Mouse (Mus musculus): ENCODE results near the gene Calhm4. TPM values are rescaled to one million over a fixed set of nuclear protein-coding genes. Genes with fewer than 3 reads are reported as not detected.
"Not testable (repeated sequence)": the region's sequence is repeated elsewhere in the genome, so short reads cannot be mapped to it uniquely, and the experiment has no call there.

The Calhm4 gene
- polyA plus RNA-seq, 1 experiment: not detected

DNA sequence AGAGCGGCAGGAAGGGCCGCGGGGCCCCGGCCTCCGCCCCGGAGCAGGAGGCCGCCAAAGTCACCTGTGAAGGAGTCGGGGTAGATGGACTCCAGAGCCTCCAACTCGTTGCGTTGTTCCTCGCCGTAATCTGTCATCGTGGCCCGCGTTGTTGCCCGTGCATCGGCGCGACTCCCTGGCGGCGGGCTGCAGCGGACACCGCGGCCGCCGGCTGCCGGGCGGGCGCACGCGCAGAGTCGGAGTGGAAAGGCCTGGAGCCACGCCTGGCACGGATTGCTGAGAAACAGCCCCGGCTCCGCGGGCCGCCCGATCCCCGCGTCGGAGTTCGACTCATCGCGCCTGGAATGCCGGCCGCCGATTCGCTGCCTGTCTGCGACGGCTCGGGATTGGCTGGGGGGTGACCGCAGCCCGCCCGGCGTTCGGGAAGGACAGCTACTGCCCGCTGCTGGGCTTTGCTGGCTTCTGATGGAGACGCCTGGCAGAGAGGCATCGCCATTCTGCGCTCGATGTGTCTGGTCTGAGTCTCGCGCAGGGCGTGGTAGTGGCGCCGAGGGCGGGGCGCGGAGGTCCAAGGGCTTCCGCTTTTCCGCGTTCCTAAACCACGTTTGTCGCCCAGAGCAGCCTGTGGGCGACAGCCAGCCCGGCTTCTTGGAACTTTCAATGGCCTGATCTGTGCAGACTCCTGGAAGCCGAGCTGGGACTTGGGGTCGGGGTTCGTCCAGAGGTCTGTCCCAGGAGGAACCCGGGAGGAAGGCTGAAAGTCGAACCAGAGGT lies 24.6 kb downstream of the Calhm4 start, which contains the start of gene Rwdd1:
Rwdd1 (minus strand) TSS at position 323 of the 774 bp plus-strand sequence.
- Histone ChIP-seq H3K4me1 (ENCODE audit: control insufficient read depth, insufficient read depth, low read length) (peaks cover 3% of the 10 kb centered on the region; the same call in 1 of the 2 replicates), H3K4me3 (replicated peaks; ENCODE audit: insufficient read depth, low read depth, low read length) (peak within 1 kb of the TSS; percentile 85), H3K27ac (ENCODE audit: insufficient read depth, low read length) (peak within 1 kb of the TSS; percentile 78), H3K27me3 (ENCODE audit: control insufficient read depth, insufficient read depth, low read length) (no peaks in the 10 kb centered on the region)
- under 1% methylated on average over 82 of the region's 82 CpGs for WGBS
- TF ChIP-seq CTCF (IDR thresholded peaks at IDR 0.05; ENCODE audit: borderline replicate concordance, insufficient read depth, low read depth, low read length) (no peak), POLR2A (IDR thresholded peaks at IDR 0.05; ENCODE audit: borderline replicate concordance, insufficient read depth, low read length) (peak; percentile 66)
- peak; percentile 98 to 99 for DNase-seq

DNA sequence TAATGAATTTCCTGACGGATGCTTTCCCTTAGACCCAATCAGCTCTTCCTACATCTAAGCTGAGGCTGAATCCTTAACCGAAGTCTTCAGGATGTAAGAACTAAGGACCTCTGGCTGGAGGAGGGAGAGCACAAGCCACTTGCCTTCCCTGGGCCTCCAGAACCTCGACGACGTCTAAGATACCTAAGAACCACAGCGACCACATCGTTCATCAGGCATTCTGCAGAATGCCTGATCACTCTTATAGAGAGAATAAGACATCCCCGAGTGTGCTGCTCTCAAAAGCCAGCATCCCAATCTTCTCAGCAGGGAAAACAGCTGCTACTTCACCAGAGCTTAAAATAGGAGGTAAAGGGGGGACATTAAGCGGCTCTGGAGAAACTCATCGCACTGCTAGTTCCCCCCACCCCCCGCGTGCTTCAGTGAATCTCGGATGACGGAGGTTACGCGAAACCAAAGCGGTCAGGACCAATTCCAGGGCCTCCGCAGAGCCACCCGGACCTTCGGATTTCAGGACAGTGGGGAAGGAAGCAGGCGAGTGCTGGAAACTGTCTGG lies 25.3 kb downstream of the Calhm4 start:
- WGBS: under 1% methylated on average over 21 of the region's 21 CpGs
- no peaks in the 10 kb centered on the region for H3K27me3 ChIP-seq (ENCODE audit: control insufficient read depth, insufficient read depth, low read length)

DNA sequence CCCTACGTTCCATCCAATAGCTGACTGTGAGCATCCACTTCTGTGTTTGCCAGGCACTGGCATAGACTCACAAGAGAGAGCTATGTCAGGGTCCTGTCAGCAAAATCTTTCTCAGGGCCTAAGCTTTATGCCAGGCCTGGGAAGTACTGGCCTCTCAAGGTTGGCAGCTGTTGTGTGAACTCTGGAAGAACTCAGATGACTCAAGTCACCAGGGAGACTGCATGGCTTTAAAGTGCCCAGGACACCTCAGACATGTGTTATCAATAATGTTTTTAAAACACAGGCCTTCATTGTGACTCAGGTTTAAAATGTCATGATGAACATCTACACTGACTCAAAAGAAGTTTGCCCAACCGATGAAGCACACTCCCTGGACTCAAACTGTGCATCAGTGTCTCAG lies 30.9 kb downstream of the Calhm4 start:
- 81% methylated on average over 2 of the region's 2 CpGs for WGBS
- Histone ChIP-seq H3K27me3 (ENCODE audit: control insufficient read depth, insufficient read depth, low read length) (no peaks in the 10 kb centered on the region), H3K4me1 (ENCODE audit: control insufficient read depth, insufficient read depth, low read length) (peaks cover 3% of the 10 kb centered on the region; the same call in 1 of the 2 replicates), H3K4me3 (replicated peaks; ENCODE audit: insufficient read depth, low read depth, low read length) (no peak overlapping the region), H3K27ac (ENCODE audit: insufficient read depth, low read length) (no peak overlapping the region)
- no peak for DNase-seq
- TF ChIP-seq CTCF (IDR thresholded peaks at IDR 0.05; ENCODE audit: borderline replicate concordance, insufficient read depth, low read depth, low read length) (no peak), POLR2A (IDR thresholded peaks at IDR 0.05; ENCODE audit: borderline replicate concordance, insufficient read depth, low read length) (no peak)

More for the DNA sequence above, 25.3 kb downstream of the Calhm4 start:
- H3K4me3 ChIP-seq (replicated peaks; ENCODE audit: insufficient read depth, low read depth, low read length): peak overlapping the region; percentile 85
- TF ChIP-seq POLR2A (IDR thresholded peaks at IDR 0.05; ENCODE audit: borderline replicate concordance, insufficient read depth, low read length) (no peak), CTCF (IDR thresholded peaks at IDR 0.05; ENCODE audit: borderline replicate concordance, insufficient read depth, low read depth, low read length) (no peak)
- peak overlapping the region; percentile 78 for H3K27ac ChIP-seq (ENCODE audit: insufficient read depth, low read length)
- no peak for DNase-seq
- H3K4me1 ChIP-seq (ENCODE audit: control insufficient read depth, insufficient read depth, low read length): peaks cover 3% of the 10 kb centered on the region; the same call in 1 of the 2 replicates

DNA sequence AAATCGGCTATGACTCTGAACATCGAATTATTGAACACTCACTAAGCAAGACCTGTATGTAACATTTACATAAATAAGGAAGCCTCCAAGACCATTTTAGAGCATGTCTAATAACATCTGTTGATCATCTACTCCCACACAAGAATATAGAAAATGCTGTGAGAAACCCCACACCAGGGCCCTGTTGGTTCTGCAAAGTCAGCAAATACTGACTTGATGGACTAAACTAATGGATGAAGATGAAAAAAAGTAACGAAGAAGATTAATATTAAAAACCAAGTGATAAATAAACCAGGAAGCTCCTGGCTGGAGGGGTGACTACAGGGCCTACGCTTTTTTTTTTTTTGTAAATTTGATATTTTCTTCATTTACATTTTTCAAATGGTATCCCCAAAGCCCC lies 31.5 kb downstream of the Calhm4 start:
- WGBS: 97% methylated on average over 4 of the region's 4 CpGs
- H3K27ac ChIP-seq (ENCODE audit: insufficient read depth, low read length): no peak overlapping the region
- H3K4me1 ChIP-seq (ENCODE audit: control insufficient read depth, insufficient read depth, low read length): peaks cover 3% of the 10 kb centered on the region; the same call in 1 of the 2 replicates
- DNase-seq: no peak
- TF ChIP-seq POLR2A (IDR thresholded peaks at IDR 0.05; ENCODE audit: borderline replicate concordance, insufficient read depth, low read length): no peak
- no peaks in the 10 kb centered on the region for H3K27me3 ChIP-seq (ENCODE audit: control insufficient read depth, insufficient read depth, low read length)
- H3K4me3 ChIP-seq (replicated peaks; ENCODE audit: insufficient read depth, low read depth, low read length): no peak overlapping the region

DNA sequence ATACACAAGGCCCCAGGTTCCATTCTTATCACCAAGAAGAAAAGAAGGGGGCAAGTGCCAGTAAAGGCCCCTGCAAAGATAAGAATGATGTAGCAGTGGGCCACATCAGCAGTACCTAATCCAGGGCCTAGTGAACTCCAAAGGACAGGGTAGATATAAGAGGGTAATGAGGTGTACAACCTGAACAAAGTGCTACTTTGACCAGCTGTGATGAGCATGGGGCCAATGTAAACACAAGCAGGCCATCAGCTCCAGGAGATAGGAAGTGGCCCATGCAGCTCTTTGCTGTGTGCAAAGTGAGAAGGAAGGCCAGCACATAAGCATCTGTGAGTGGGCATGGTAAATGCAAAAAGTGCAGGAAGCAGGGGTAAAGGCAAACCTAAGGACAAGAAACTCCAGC lies 45.7 kb downstream of the Calhm4 start:
- no peak overlapping the region for H3K27ac ChIP-seq (ENCODE audit: insufficient read depth, low read length)
- TF ChIP-seq POLR2A (IDR thresholded peaks at IDR 0.05; ENCODE audit: borderline replicate concordance, insufficient read depth, low read length) (no peak), CTCF (IDR thresholded peaks at IDR 0.05; ENCODE audit: borderline replicate concordance, insufficient read depth, low read depth, low read length) (no peak)
- H3K4me3 ChIP-seq (replicated peaks; ENCODE audit: insufficient read depth, low read depth, low read length): no peak overlapping the region
- H3K27me3 ChIP-seq (ENCODE audit: control insufficient read depth, insufficient read depth, low read length): no peaks in the 10 kb centered on the region
- no peaks in the 10 kb centered on the region for H3K4me1 ChIP-seq (ENCODE audit: control insufficient read depth, insufficient read depth, low read length)
- no peak for DNase-seq

DNA sequence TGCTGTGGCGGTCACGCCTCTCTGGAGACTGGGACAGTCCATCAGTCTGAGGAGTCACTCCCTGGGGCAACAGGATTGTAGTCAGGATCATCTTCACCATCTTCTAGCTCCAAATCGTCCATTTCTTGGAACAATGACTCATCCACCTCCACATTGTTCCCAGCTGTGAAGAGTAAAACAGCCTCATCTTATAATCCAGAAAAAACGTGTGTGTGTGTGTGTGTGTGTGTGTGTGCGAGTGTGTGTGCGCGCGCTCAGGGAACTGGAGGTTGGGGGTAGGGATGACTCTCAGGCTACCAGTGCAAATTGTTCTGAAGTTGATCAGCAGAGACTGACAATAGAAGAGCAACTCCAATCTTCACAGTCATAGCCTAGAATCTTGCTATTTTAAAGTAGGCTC lies 47.4 kb downstream of the Calhm4 start:
- not testable (repeated sequence) for H3K4me3 ChIP-seq (replicated peaks; ENCODE audit: insufficient read depth, low read depth, low read length); H3K4me1 ChIP-seq (ENCODE audit: control insufficient read depth, insufficient read depth, low read length); DNase-seq; H3K27me3 ChIP-seq (ENCODE audit: control insufficient read depth, insufficient read depth, low read length); H3K27ac ChIP-seq (ENCODE audit: insufficient read depth, low read length)
- 91% methylated on average over 6 of the region's 8 CpGs for WGBS

Other genes starting within 250 kb of the Calhm4 start
- gene Sult3a1, start 186.6 kb downstream of the Calhm4 start, polyA plus RNA-seq (2012; rRNA removed): not detected in 2 replicates
- 0.46 and 0.97 TPM in 2 replicates for gene Rsph4a, start 139.2 kb downstream of the Calhm4 start, polyA plus RNA-seq (2012; rRNA removed)
- 9.0 and 10.5 TPM in 2 replicates for gene Zup1, start 93.0 kb downstream of the Calhm4 start, polyA plus RNA-seq (2012; rRNA removed)
- 65.2 and 78.4 TPM in 2 replicates for gene Rwdd1, start 24.7 kb downstream of the Calhm4 start, polyA plus RNA-seq (2012; rRNA removed)
- gene Trappc3l, start 6.7 kb downstream of the Calhm4 start, polyA plus RNA-seq (2012; rRNA removed): not detected in 2 replicates
- gene Calhm5, start 52.2 kb upstream of the Calhm4 start, polyA plus RNA-seq (2012; rRNA removed): 0.49 and 0.52 TPM in 2 replicates
- gene Calhm6, start 83.7 kb upstream of the Calhm4 start, polyA plus RNA-seq (2012; rRNA removed): 0.22 and 0.34 TPM in 2 replicates
- gene Dse, start 163.4 kb upstream of the Calhm4 start, polyA plus RNA-seq (2012; rRNA removed): 1.6 and 1.7 TPM in 2 replicates
- 110 TPM in 2 replicates for gene Tspyl1, start 237.9 kb upstream of the Calhm4 start, polyA plus RNA-seq (2012; rRNA removed)

Measured in cerebellum, adult 2 months (tissue).